Mouse (Mus musculus): ENCODE measurements around the gene Zmiz1. TPM values are rescaled to one million over a fixed set of nuclear protein-coding genes. Genes with fewer than 3 reads are reported as not detected.

The Zmiz1 gene
- polyA plus RNA-seq, 1 experiment from 2014 or later = 57.0 TPM

- Histone ChIP-seq H3K4me3 (ENCODE audit: low read depth, low read length) (no peak overlapping the region), H3K27ac (ENCODE audit: low read depth, low read length) (0 out of 2 replicates have a peak overlapping the region, but pooled peaks have one; percentile 20), H3K4me1 (replicated peaks; ENCODE audit: control insufficient read depth, insufficient read depth, low read length) (peaks cover 26% of the 10 kb centered on the region), H3K9me3 (ENCODE audit: control insufficient read depth, low read length) (no peaks in the 10 kb centered on the region), H3K4me2 (replicated peaks; ENCODE audit: low read depth, low read length) (no peak overlapping the region), H3K9ac (ENCODE audit: low read depth, low read length) (no peak overlapping the region), H3K27me3 (ENCODE audit: control insufficient read depth, insufficient read depth, low read length) (no peaks in the 10 kb centered on the region), H3K36me3 (ENCODE audit: control insufficient read depth, insufficient read depth, low read length) (no peaks in the 10 kb centered on the region)
- DNase-seq (ENCODE audit: low spot score) (no peak), ATAC-seq (ENCODE audit: low FRiP score) (no peak)
- WGBS = 71% methylated on average over 9 of the region's 9 CpGs
Observed at GRCm38 (mm10) chr14:25476048-25476447, 17.1 kb downstream of the Zmiz1 start.

DNA sequence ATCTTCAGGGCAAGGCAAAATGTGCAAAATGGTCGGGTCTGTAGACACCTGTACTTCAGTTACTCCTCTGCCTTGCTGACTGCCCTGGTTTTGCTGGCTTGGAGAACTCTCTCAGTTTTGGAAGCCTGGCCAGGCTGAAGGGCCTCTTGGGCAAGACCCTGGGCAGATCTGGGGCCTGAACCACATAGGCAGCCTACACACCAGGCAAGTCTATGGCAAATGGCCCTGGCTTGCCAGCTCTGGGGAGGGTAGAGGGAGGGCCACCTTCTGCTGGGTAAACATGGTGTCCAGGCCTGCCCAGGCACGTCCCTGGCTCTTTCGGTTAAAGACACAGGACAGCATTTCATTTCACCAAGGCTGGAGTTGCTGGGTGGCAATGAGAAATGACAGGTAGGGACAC is 17.5 kb downstream of the Zmiz1 start:
- H3K9ac ChIP-seq (ENCODE audit: low read depth, low read length) = no peak overlapping the region
- no peaks in the 10 kb centered on the region for H3K27me3 ChIP-seq (ENCODE audit: control insufficient read depth, insufficient read depth, low read length)
- ATAC-seq (ENCODE audit: low FRiP score) (no peak), DNase-seq (ENCODE audit: low spot score) (no peak)
- 0 out of 2 replicates have a peak overlapping the region, but pooled peaks have one; percentile 20 for H3K27ac ChIP-seq (ENCODE audit: low read depth, low read length)
- H3K36me3 ChIP-seq (ENCODE audit: control insufficient read depth, insufficient read depth, low read length) = no peaks in the 10 kb centered on the region
- H3K4me1 ChIP-seq (replicated peaks; ENCODE audit: control insufficient read depth, insufficient read depth, low read length) = peaks cover 26% of the 10 kb centered on the region
- no peaks in the 10 kb centered on the region for H3K9me3 ChIP-seq (ENCODE audit: control insufficient read depth, low read length)
- H3K4me2 ChIP-seq (replicated peaks; ENCODE audit: low read depth, low read length) = no peak overlapping the region
- 80% methylated on average over 3 of the region's 3 CpGs for WGBS
- H3K4me3 ChIP-seq (ENCODE audit: low read depth, low read length) = no peak overlapping the region

- H3K4me3 ChIP-seq (ENCODE audit: low read depth, low read length) = no peak overlapping the region
- H3K9ac ChIP-seq (ENCODE audit: low read depth, low read length) = no peak overlapping the region
- H3K9me3 ChIP-seq (ENCODE audit: control insufficient read depth, low read length) = no peaks in the 10 kb centered on the region
- no peak overlapping the region for H3K4me2 ChIP-seq (replicated peaks; ENCODE audit: low read depth, low read length)
- DNase-seq (ENCODE audit: low spot score) (no peak), ATAC-seq (ENCODE audit: low FRiP score) (no peak)
- no peaks in the 10 kb centered on the region for H3K27me3 ChIP-seq (ENCODE audit: control insufficient read depth, insufficient read depth, low read length)
- no peaks in the 10 kb centered on the region for H3K36me3 ChIP-seq (ENCODE audit: control insufficient read depth, insufficient read depth, low read length)
- 82% methylated on average over 7 of the region's 7 CpGs for WGBS
- H3K4me1 ChIP-seq (replicated peaks; ENCODE audit: control insufficient read depth, insufficient read depth, low read length) = peaks cover 26% of the 10 kb centered on the region
- no peak overlapping the region for H3K27ac ChIP-seq (ENCODE audit: low read depth, low read length)
Observed at GRCm38 (mm10) chr14:25477268-25477667, 18.3 kb downstream of the Zmiz1 start.

- Histone ChIP-seq H3K4me3 (ENCODE audit: low read depth, low read length) (no peak overlapping the region), H3K9me3 (ENCODE audit: control insufficient read depth, low read length) (no peaks in the 10 kb centered on the region), H3K9ac (ENCODE audit: low read depth, low read length) (no peak overlapping the region), H3K4me1 (replicated peaks; ENCODE audit: control insufficient read depth, insufficient read depth, low read length) (peaks cover 21% of the 10 kb centered on the region), H3K36me3 (ENCODE audit: control insufficient read depth, insufficient read depth, low read length) (no peaks in the 10 kb centered on the region), H3K27me3 (ENCODE audit: control insufficient read depth, insufficient read depth, low read length) (no peaks in the 10 kb centered on the region), H3K4me2 (replicated peaks; ENCODE audit: low read depth, low read length) (no peak overlapping the region), H3K27ac (ENCODE audit: low read depth, low read length) (no peak overlapping the region)
- ATAC-seq (ENCODE audit: low FRiP score) (no peak), DNase-seq (ENCODE audit: low spot score) (no peak)
- 77% methylated on average over 5 of the region's 5 CpGs for WGBS
Observed at GRCm38 (mm10) chr14:25478257-25478656, 19.3 kb downstream of the Zmiz1 start.

- ATAC-seq (ENCODE audit: low FRiP score) = no peak
- H3K4me2 ChIP-seq (replicated peaks; ENCODE audit: low read depth, low read length) = no peak overlapping the region
- peaks cover 25% of the 10 kb centered on the region for H3K4me1 ChIP-seq (replicated peaks; ENCODE audit: control insufficient read depth, insufficient read depth, low read length)
- H3K36me3 ChIP-seq (ENCODE audit: control insufficient read depth, insufficient read depth, low read length) = no peaks in the 10 kb centered on the region
- H3K27me3 ChIP-seq (ENCODE audit: control insufficient read depth, insufficient read depth, low read length) = no peaks in the 10 kb centered on the region
- 83% methylated on average over 9 of the region's 9 CpGs for WGBS
- DNase-seq (ENCODE audit: low spot score) = no peak
- no peak overlapping the region for H3K27ac ChIP-seq (ENCODE audit: low read depth, low read length)
- H3K9me3 ChIP-seq (ENCODE audit: control insufficient read depth, low read length) = no peaks in the 10 kb centered on the region
- no peak overlapping the region for H3K9ac ChIP-seq (ENCODE audit: low read depth, low read length)
- H3K4me3 ChIP-seq (ENCODE audit: low read depth, low read length) = no peak overlapping the region
Observed at GRCm38 (mm10) chr14:25478755-25479154, 19.8 kb downstream of the Zmiz1 start.

- DNase-seq (ENCODE audit: low spot score) (no peak), ATAC-seq (ENCODE audit: low FRiP score) (peak; percentile 50; the same call in 1 of the 2 replicates)
- Histone ChIP-seq H3K27ac (ENCODE audit: low read depth, low read length) (no peak overlapping the region), H3K4me2 (replicated peaks; ENCODE audit: low read depth, low read length) (no peak overlapping the region), H3K9me3 (ENCODE audit: control insufficient read depth, low read length) (no peaks in the 10 kb centered on the region), H3K27me3 (ENCODE audit: control insufficient read depth, insufficient read depth, low read length) (no peaks in the 10 kb centered on the region), H3K4me3 (ENCODE audit: low read depth, low read length) (no peak overlapping the region), H3K36me3 (ENCODE audit: control insufficient read depth, insufficient read depth, low read length) (no peaks in the 10 kb centered on the region), H3K4me1 (replicated peaks; ENCODE audit: control insufficient read depth, insufficient read depth, low read length) (peaks cover 29% of the 10 kb centered on the region), H3K9ac (ENCODE audit: low read depth, low read length) (no peak overlapping the region)
- WGBS = 74% methylated on average over 3 of the region's 3 CpGs
Observed at GRCm38 (mm10) chr14:25479841-25480252, 20.9 kb downstream of the Zmiz1 start.

DNA sequence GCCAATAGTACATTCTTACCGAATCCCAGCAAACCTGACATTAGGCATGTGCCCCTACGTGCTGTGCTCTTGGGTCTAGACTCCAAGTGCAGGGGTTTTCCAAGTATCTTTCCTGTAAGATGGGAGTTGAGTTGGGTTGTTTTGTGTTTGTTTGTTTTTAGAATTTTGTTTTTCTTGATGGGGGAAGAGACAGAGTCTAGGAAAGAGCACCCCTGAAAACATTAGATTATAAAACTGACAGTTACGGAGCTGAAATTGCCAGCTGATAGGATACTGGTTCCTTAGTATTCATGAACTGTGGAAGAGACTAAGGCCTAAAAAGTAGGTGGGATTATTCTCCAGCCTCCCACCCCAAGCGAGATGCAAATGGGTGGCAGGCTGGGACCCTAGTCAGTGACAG is 21.5 kb downstream of the Zmiz1 start:
- Histone ChIP-seq H3K27me3 (ENCODE audit: control insufficient read depth, insufficient read depth, low read length) (no peaks in the 10 kb centered on the region), H3K36me3 (ENCODE audit: control insufficient read depth, insufficient read depth, low read length) (no peaks in the 10 kb centered on the region), H3K27ac (ENCODE audit: low read depth, low read length) (no peak overlapping the region), H3K4me1 (replicated peaks; ENCODE audit: control insufficient read depth, insufficient read depth, low read length) (peaks cover 32% of the 10 kb centered on the region), H3K9ac (ENCODE audit: low read depth, low read length) (no peak overlapping the region), H3K4me3 (ENCODE audit: low read depth, low read length) (no peak overlapping the region), H3K9me3 (ENCODE audit: control insufficient read depth, low read length) (no peaks in the 10 kb centered on the region), H3K4me2 (replicated peaks; ENCODE audit: low read depth, low read length) (no peak overlapping the region)
- ATAC-seq (ENCODE audit: low FRiP score) (no peak), DNase-seq (ENCODE audit: low spot score) (no peak)
- 93% methylated on average over 4 of the region's 4 CpGs for WGBS

GRCm38 (mm10) chr14:25480916-25481666 is 22.1 kb downstream of the Zmiz1 start:
- Histone ChIP-seq H3K4me2 (replicated peaks; ENCODE audit: low read depth, low read length) (no peak overlapping the region), H3K27me3 (ENCODE audit: control insufficient read depth, insufficient read depth, low read length) (no peaks in the 10 kb centered on the region), H3K9ac (ENCODE audit: low read depth, low read length) (no peak overlapping the region), H3K9me3 (ENCODE audit: control insufficient read depth, low read length) (no peaks in the 10 kb centered on the region), H3K4me3 (ENCODE audit: low read depth, low read length) (no peak overlapping the region), H3K27ac (ENCODE audit: low read depth, low read length) (no peak overlapping the region), H3K4me1 (replicated peaks; ENCODE audit: control insufficient read depth, insufficient read depth, low read length) (peaks cover 33% of the 10 kb centered on the region), H3K36me3 (ENCODE audit: control insufficient read depth, insufficient read depth, low read length) (no peaks in the 10 kb centered on the region)
- DNase-seq (ENCODE audit: low spot score) = no peak
- 64% methylated on average over 20 of the region's 20 CpGs for WGBS
- ATAC-seq (ENCODE audit: low FRiP score) = no peak

DNA sequence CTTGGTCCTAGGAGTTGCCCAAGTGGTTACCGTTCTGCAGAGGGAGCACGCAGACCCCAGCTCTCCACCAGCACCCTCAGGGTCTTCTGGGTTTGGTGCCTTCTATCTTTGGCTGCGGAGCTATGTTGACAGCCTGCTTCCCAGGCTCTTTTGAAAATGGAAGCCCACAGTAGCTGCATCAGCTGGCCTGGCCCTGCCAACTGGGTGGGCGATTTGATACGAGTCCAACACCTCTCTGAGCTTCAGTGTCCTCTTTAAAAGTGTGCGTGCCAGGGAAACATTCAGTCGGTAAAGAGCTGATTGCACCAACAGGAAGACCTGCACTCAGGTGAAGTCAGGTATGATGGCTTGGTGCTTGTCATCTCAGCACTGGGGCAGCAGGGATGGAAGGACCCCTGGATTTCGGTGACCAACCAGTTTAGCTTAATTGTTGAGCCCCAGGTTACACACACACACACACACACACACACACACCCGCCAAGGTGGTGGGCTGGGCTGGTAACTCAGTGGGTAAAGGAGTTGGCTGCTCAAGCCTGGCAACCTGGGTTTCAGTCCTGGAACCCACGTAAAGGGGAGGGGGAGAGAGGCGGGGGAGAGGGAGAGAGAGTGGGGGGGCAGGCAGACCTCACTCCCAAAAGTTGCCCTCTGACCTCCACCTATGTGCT is 22.8 kb downstream of the Zmiz1 start:
- no peaks in the 10 kb centered on the region for H3K9me3 ChIP-seq (ENCODE audit: control insufficient read depth, low read length)
- H3K4me2 ChIP-seq (replicated peaks; ENCODE audit: low read depth, low read length) = no peak overlapping the region
- peaks cover 34% of the 10 kb centered on the region for H3K4me1 ChIP-seq (replicated peaks; ENCODE audit: control insufficient read depth, insufficient read depth, low read length)
- DNase-seq (ENCODE audit: low spot score) (no peak), ATAC-seq (ENCODE audit: low FRiP score) (no peak)
- no peaks in the 10 kb centered on the region for H3K36me3 ChIP-seq (ENCODE audit: control insufficient read depth, insufficient read depth, low read length)
- H3K27ac ChIP-seq (ENCODE audit: low read depth, low read length) = no peak overlapping the region
- no peaks in the 10 kb centered on the region for H3K27me3 ChIP-seq (ENCODE audit: control insufficient read depth, insufficient read depth, low read length)
- no peak overlapping the region for H3K9ac ChIP-seq (ENCODE audit: low read depth, low read length)
- WGBS = 91% methylated on average over 11 of the region's 11 CpGs
- no peak overlapping the region for H3K4me3 ChIP-seq (ENCODE audit: low read depth, low read length)

All from hindbrain, embryonic 11.5 days (tissue).